Mouse (Mus musculus) intestine, postnatal 0 days (tissue): Measurements from ENCODE around the gene B3gnt8. TPM values are rescaled to one million over a fixed set of nuclear protein-coding genes. Genes with fewer than 3 reads are reported as not detected.

Source experiments
- ATAC-seq: fragments of 200-750 bp; cut with Nextera tagmentation; 2 replicates; pipeline ENCODE4 v1.8.0; 2017; ENCODE audit warnings: mild to moderate bottlenecking, moderate TSS enrichment, moderate library complexity
- H3K27ac ChIP-seq: fragments of 300-500 bp; sonication (generic); 2 replicates; pipeline ENCODE4 v1.5.1; 2014; ENCODE audit warnings: mild to moderate bottlenecking, low read depth, low read length, moderate library complexity
- H3K27me3 ChIP-seq: fragments of 300-500 bp; sonication (generic); replicated peaks from 2 replicates; pipeline ENCODE4 v1.6.1; 2014; ENCODE audit warnings: low read length, mixed read lengths; ENCODE audit not compliant: control insufficient read depth, insufficient read depth
- H3K36me3 ChIP-seq: fragments of 300-500 bp; sonication (generic); 2 replicates; pipeline ENCODE4 v1.6.1; 2014; ENCODE audit warnings: mild to moderate bottlenecking, moderate library complexity; ENCODE audit not compliant: control insufficient read depth, insufficient read depth
- H3K4me1 ChIP-seq: fragments of 300-500 bp; sonication (generic); replicated peaks from 2 replicates; pipeline ENCODE4 v1.6.1; 2014; ENCODE audit warnings: antibody characterized with exemption, low read length, mixed read lengths; ENCODE audit not compliant: control insufficient read depth, insufficient read depth
- H3K4me2 ChIP-seq: fragments of 300-500 bp; sonication (generic); replicated peaks from 2 replicates; pipeline ENCODE4 v1.6.1; 2014; ENCODE audit warnings: low read depth, mild to moderate bottlenecking, moderate library complexity
- H3K4me3 ChIP-seq: fragments of 300-500 bp; sonication (generic); 2 replicates; pipeline ENCODE4 v1.5.1; 2014; ENCODE audit warnings: low read depth, low read length
- H3K9ac ChIP-seq: fragments of 300-500 bp; sonication (generic); 2 replicates; pipeline ENCODE4 v1.6.1; 2014; ENCODE audit warnings: mild to moderate bottlenecking, low read depth, low read length
- H3K9me3 ChIP-seq: fragments of 300-500 bp; sonication (generic); 2 replicates; pipeline ENCODE4 v1.6.1; 2016; ENCODE audit warnings: mixed run types; ENCODE audit not compliant: control insufficient read depth
- CTCF ChIP-seq: sonication (generic); IDR thresholded peaks from 2 replicates; pipeline ENCODE4 v1.5.1; 2016; ENCODE audit warnings: low read depth, mild to moderate bottlenecking, control low read depth, antibody characterized with exemption, moderate library complexity
- WGBS: fragments of 180-500 bp; shearing (Covaris S2); extraction: QIAGEN DNeasy Blood & Tissue Kit; methylation state at CpG from one replicate; pipeline ENCODE4 v1.1.7; 2014; 5-methylcytosine and 5-hydroxymethylcytosine counted together
- polyA plus RNA-seq: library from polyadenylated mRNA; unstranded; fragments of >200 nt; fragmentation: Nextera tagmentation; extraction: Ambion mirVana; gene quantifications from 2 replicates; pipeline ENCODE4 v1.2.1, GENCODE M21; 2015

Gene B3gnt8
- polyA plus RNA-seq, 1 experiment from 2014 or later = 3.4 TPM

- Histone ChIP-seq H3K9ac (no peak overlapping the region), H3K4me1 (no peaks in the 10 kb centered on the region), H3K27ac (no peak overlapping the region), H3K36me3 (no peaks in the 10 kb centered on the region), H3K9me3 (no peaks in the 10 kb centered on the region), H3K4me3 (no peak overlapping the region), H3K4me2 (no peak overlapping the region), H3K27me3 (no peaks in the 10 kb centered on the region)
- TF ChIP-seq CTCF = no peak
- ATAC-seq = no peak
- 44% methylated on average over 6 of the region's 6 CpGs for WGBS
Observed at GRCm38 (mm10) chr7:25610056-25610455, 16.4 kb upstream of the B3gnt8 start.

DNA sequence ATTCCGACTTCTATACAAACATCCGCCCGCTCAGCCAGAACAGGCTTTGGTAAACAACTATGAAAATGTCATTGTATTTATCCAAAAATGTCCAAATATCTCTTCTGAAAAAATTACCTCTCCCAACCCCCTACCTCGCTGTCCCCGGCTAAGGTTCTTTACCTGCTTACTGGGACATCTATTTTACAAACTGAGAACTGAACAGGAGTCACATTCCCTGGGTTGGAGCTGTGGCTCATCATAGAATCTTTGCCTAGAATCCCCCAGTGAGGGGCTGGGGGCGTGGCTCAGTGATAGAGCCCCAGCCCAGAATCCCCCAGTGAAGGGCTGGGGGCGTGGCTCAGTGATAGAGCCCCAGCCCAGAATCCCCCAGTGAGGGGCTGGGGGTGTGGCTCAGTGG, 15.0 kb upstream of the B3gnt8 start:
- H3K9me3 ChIP-seq = no peaks in the 10 kb centered on the region
- H3K27ac ChIP-seq = no peak overlapping the region
- H3K4me3 ChIP-seq = no peak overlapping the region
- H3K27me3 ChIP-seq = no peaks in the 10 kb centered on the region
- no peak for ATAC-seq
- 40% methylated on average over 7 of the region's 7 CpGs for WGBS
- H3K36me3 ChIP-seq = no peaks in the 10 kb centered on the region
- no peak overlapping the region for H3K9ac ChIP-seq
- H3K4me2 ChIP-seq = no peak overlapping the region
- H3K4me1 ChIP-seq = peaks cover 5% of the 10 kb centered on the region
- no peak for TF ChIP-seq CTCF

- Histone ChIP-seq H3K9ac (no peak overlapping the region), H3K36me3 (no peaks in the 10 kb centered on the region), H3K4me1 (peaks cover 6% of the 10 kb centered on the region), H3K27ac (no peak overlapping the region), H3K4me3 (peak overlapping the region; percentile 31; the same call in 1 of the 2 replicates), H3K4me2 (peak overlapping the region; percentile 64), H3K9me3 (no peaks in the 10 kb centered on the region), H3K27me3 (no peaks in the 10 kb centered on the region)
- 84% methylated on average over 5 of the region's 5 CpGs for WGBS
- no peak for ATAC-seq
- TF ChIP-seq CTCF = no peak
Observed at GRCm38 (mm10) chr7:25614086-25614485, 12.4 kb upstream of the B3gnt8 start.

DNA sequence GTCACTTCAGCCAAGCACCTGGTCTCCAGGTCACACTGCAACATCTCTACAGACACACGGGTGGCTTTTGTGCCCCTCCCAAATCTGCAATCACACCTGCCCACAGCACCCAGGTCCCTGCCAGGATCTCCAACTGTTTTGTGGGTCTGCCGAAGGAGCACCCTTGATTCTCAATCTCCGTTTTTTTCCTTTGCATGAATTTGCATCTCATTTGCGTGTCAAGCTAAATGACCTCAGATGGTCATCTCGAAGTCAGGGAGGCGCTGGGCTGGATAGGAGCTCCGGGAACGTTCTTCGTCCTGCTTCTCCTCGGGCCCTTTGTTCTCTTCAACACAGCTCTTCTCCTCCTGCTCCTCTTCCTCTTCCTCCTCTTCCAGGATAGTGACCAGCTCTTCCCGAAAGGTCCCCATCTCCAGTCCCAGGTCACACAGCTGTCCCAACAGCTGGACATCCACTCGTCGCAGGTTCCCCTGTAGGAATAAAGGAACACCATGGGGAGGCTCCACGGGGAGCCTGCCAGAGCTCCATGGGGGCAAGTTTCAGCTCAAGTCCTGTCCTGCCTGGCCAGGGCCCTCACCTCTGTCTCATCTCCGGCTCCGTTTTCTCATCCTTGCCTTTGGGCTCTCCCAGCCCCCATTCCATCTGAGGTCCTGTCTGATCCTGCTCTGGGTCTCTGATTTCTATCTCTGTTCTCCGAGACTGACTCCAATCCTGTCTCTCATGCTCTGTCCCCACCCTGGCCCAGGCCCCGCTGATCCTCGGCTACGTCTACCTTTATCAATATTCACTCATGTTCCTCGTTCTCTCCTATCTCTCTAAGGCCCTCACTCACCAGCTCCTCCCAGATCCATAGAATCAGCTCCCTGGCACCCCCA, 11.4 kb upstream of the B3gnt8 start:
- H3K27ac ChIP-seq = peak overlapping the region; percentile 95
- H3K4me3 ChIP-seq = peak overlapping the region; percentile 31
- no peaks in the 10 kb centered on the region for H3K9me3 ChIP-seq
- peaks cover 6% of the 10 kb centered on the region for H3K4me1 ChIP-seq
- peak; percentile 21 for ATAC-seq
- H3K36me3 ChIP-seq = no peaks in the 10 kb centered on the region
- H3K9ac ChIP-seq = peak overlapping the region; percentile 50
- no peak for TF ChIP-seq CTCF
- H3K4me2 ChIP-seq = peak overlapping the region; percentile 64
- WGBS = 56% methylated on average over 21 of the region's 21 CpGs
- no peaks in the 10 kb centered on the region for H3K27me3 ChIP-seq

- Histone ChIP-seq H3K36me3 (peaks cover under 1% of the 10 kb centered on the region; the same call in 1 of the 2 replicates), H3K4me2 (peak within 1 kb of the TSS; percentile 64), H3K4me3 (peak within 1 kb of the TSS; percentile 31), H3K4me1 (peaks cover 6% of the 10 kb centered on the region), H3K27ac (peak within 1 kb of the TSS; percentile 95), H3K9ac (peak within 1 kb of the TSS; percentile 50), H3K27me3 (no peaks in the 10 kb centered on the region), H3K9me3 (no peaks in the 10 kb centered on the region)
- peak; percentile 87 for ATAC-seq
- 35% methylated on average over 5 of the region's 5 CpGs for WGBS
- TF ChIP-seq CTCF = no peak
Observed at GRCm38 (mm10) chr7:25615706-25616011, 10.8 kb upstream of the B3gnt8 start, which contains the start of gene Erich4. Gene Erich4 (minus strand): TSS chr7:25615892.

GRCm38 (mm10) chr7:25617376-25618160, 8.9 kb upstream of the B3gnt8 start:
- no peak overlapping the region for H3K27ac ChIP-seq
- H3K4me3 ChIP-seq = no peak overlapping the region
- 73% methylated on average over 10 of the region's 10 CpGs for WGBS
- H3K27me3 ChIP-seq = no peaks in the 10 kb centered on the region
- TF ChIP-seq CTCF = no peak
- H3K9me3 ChIP-seq = no peaks in the 10 kb centered on the region
- H3K36me3 ChIP-seq = peaks cover 20% of the 10 kb centered on the region
- no peak overlapping the region for H3K9ac ChIP-seq
- no peak overlapping the region for H3K4me2 ChIP-seq
- peaks cover 6% of the 10 kb centered on the region for H3K4me1 ChIP-seq
- no peak for ATAC-seq
